Mouse (Mus musculus): ENCODE measurements around the gene Prkcd.

DNA sequence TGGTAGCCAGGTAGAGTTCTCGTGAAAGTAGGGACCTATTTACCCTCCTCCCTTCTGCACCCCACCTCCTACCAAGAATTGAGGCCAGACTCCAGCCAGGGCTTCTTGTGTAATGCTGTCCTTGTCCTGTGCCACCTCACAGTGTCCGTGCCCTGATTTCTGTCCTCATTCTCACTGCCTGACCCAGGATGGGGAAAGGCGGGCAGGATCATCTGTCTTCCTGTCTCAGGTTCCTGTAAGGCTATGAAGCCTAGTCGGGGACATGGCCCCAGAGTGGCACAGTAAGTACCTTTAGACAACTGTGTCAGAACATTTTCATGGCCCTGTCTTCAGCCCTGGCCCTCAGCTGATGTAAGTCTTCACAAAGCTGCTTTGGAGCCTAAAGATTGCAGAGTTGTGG is 12.7 kb upstream of the Prkcd start:
- TF ChIP-seq CTCF (IDR thresholded peaks at IDR 0.05; ENCODE audit: low read depth) (no peak), EP300 (IDR thresholded peaks at IDR 0.05; ENCODE audit: low read depth) (no peak)

Measured in liver, embryonic 14.5 days (tissue).